18 mouse cellular contexts compared by ENCODE assay signal in genomic region chr7:58078825-58079224, GRCm38 (mm10).
"Had no signal": no experiment of that assay in that cellular context is flagged by ENCODE, and none has a peak within 500 bp of the region (broad histone marks: within the 10 kb centered on the region; RNA-seq: fewer than 3 reads in every experiment).

No protein-coding gene starts in this region.

- H3K9me3 ChIP-seq: limb, embryonic 12.5 days; limb, embryonic 15.5 days had no signal

- H3K27me3 ChIP-seq: limb, embryonic 12.5 days; limb, embryonic 15.5 days had no signal

- H3K4me3 ChIP-seq: layer of hippocampus, adult 2 months; limb, embryonic 12.5 days; limb, embryonic 15.5 days; myocyte had no signal

- ATAC-seq: intestine, postnatal 0 days; liver, postnatal 0 days; lung, postnatal 0 days had no signal

- H3K36me3 ChIP-seq: limb, embryonic 12.5 days; limb, embryonic 15.5 days had no signal

- H3K27ac ChIP-seq: kidney, postnatal 0 days; layer of hippocampus, adult 2 months; limb, embryonic 12.5 days; limb, embryonic 15.5 days; liver, embryonic 14.5 days; macrophage had no signal

- DNase-seq: kidney, adult 2 months; kidney, postnatal 25 days; layer of hippocampus, adult 9-11 months; left cerebral cortex, postnatal 4 days; liver, postnatal 0 days; lung, embryonic 14.5 days; thymus, adult 18-20 months; thymus, postnatal 36 days had no signal

- H3K4me2 ChIP-seq: limb, embryonic 12.5 days; limb, embryonic 15.5 days; liver, embryonic 11.5 days; lung, embryonic 14.5 days had no signal

- H3K4me1 ChIP-seq: limb, embryonic 12.5 days; limb, embryonic 15.5 days had no signal

- H3K9ac ChIP-seq: limb, embryonic 12.5 days; limb, embryonic 15.5 days; liver, embryonic 14.5 days; liver, postnatal 0 days; lung, embryonic 14.5 days had no signal
